Mouse (Mus musculus) midbrain, embryonic 12.5 days (tissue): ENCODE results near the gene Gak. TPM values are rescaled to one million over a fixed set of nuclear protein-coding genes. Genes with fewer than 3 reads are reported as not detected.

Source experiments
- ATAC-seq: fragments of 200-750 bp; cut with Nextera tagmentation; 2 replicates; pipeline ENCODE4 v1.8.0; 2017; ENCODE audit warnings: low read depth, moderate TSS enrichment, moderate library complexity; ENCODE audit not compliant: low FRiP score
- H3K27ac ChIP-seq: fragments of 300-500 bp; sonication (generic); replicated peaks from 2 replicates; pipeline ENCODE4 v1.5.1; 2016; ENCODE audit warnings: mild to moderate bottlenecking
- H3K27me3 ChIP-seq: fragments of 300-500 bp; sonication (generic); 2 replicates; pipeline ENCODE4 v1.6.1; 2016; ENCODE audit warnings: mild to moderate bottlenecking
- H3K36me3 ChIP-seq: fragments of 300-500 bp; sonication (generic); 2 replicates; pipeline ENCODE4 v1.6.1; 2016
- H3K4me1 ChIP-seq: fragments of 300-500 bp; sonication (generic); 2 replicates; pipeline ENCODE4 v1.6.1; 2016
- H3K4me2 ChIP-seq: fragments of 300-500 bp; sonication (generic); replicated peaks from 2 replicates; pipeline ENCODE4 v1.6.1; 2016; ENCODE audit warnings: mild to moderate bottlenecking, moderate library complexity
- H3K4me3 ChIP-seq: fragments of 300-500 bp; sonication (generic); 2 replicates; pipeline ENCODE4 v1.5.1; 2016; ENCODE audit warnings: mild to moderate bottlenecking
- H3K9ac ChIP-seq: fragments of 300-500 bp; sonication (generic); replicated peaks from 2 replicates; pipeline ENCODE4 v1.6.1; 2016; ENCODE audit warnings: mild to moderate bottlenecking, moderate library complexity
- H3K9me3 ChIP-seq: fragments of 300-500 bp; sonication (generic); 2 replicates; pipeline ENCODE4 v1.6.1; 2016; ENCODE audit warnings: mild to moderate bottlenecking
- WGBS: fragments of 180-500 bp; shearing (Covaris S2); methylation state at CpG from one replicate; pipeline ENCODE4 v1.1.7; 2016; 5-methylcytosine and 5-hydroxymethylcytosine counted together
- polyA plus RNA-seq: library from polyadenylated mRNA; unstranded; fragments of >200 nt; fragmentation: Nextera tagmentation; extraction: Ambion mirVana; gene quantifications from 2 replicates; pipeline ENCODE4 v1.2.1, GENCODE M21; 2016

The Gak gene
- polyA plus RNA-seq, 1 experiment from 2014 or later, result 60.5 TPM

- no peak; the same call in 1 of the 2 replicates for ATAC-seq
- WGBS, result 16% methylated on average over 3 of the region's 3 CpGs
These were observed 38.9 kb upstream of the Gak start for GRCm38 (mm10) chr5:108668387-108668932.

GRCm38 (mm10) chr5:108667370-108667769, 37.8 kb upstream of the Gak start:
- WGBS, result 84% methylated on average over 2 of the region's 2 CpGs
- Histone ChIP-seq H3K4me1 (peaks cover 23% of the 10 kb centered on the region), H3K4me2 (no peak overlapping the region), H3K27me3 (peaks cover 5% of the 10 kb centered on the region), H3K9me3 (no peaks in the 10 kb centered on the region), H3K27ac (no peak overlapping the region), H3K36me3 (peaks cover 13% of the 10 kb centered on the region), H3K9ac (no peak overlapping the region), H3K4me3 (no peak overlapping the region)
- ATAC-seq, result no peak

More at GRCm38 (mm10) chr5:108668387-108668932, 38.9 kb upstream of the Gak start:
- H3K9me3 ChIP-seq, result no peaks in the 10 kb centered on the region
- H3K27ac ChIP-seq, result 0 out of 2 replicates have a peak overlapping the region, but pooled peaks have one; percentile 85
- H3K27me3 ChIP-seq, result no peaks in the 10 kb centered on the region; the same call in 1 of the 2 replicates
- peak overlapping the region; percentile 54 for H3K4me3 ChIP-seq
- peaks cover 23% of the 10 kb centered on the region for H3K4me1 ChIP-seq
- peak overlapping the region; percentile 69 for H3K4me2 ChIP-seq
- peaks cover 14% of the 10 kb centered on the region for H3K36me3 ChIP-seq
- H3K9ac ChIP-seq, result peak overlapping the region; percentile 74

- H3K4me2 ChIP-seq, result no peak overlapping the region
- peaks cover 16% of the 10 kb centered on the region for H3K4me1 ChIP-seq
- ATAC-seq, result no peak
- peaks cover 5% of the 10 kb centered on the region for H3K27me3 ChIP-seq
- no peak overlapping the region for H3K27ac ChIP-seq
- H3K9me3 ChIP-seq, result no peaks in the 10 kb centered on the region
- H3K36me3 ChIP-seq, result no peaks in the 10 kb centered on the region
- no peak overlapping the region for H3K4me3 ChIP-seq
- 51% methylated on average over 3 of the region's 3 CpGs for WGBS
- no peak overlapping the region for H3K9ac ChIP-seq
These were observed 35.5 kb upstream of the Gak start for GRCm38 (mm10) chr5:108665066-108665465.

- Histone ChIP-seq H3K4me3 (no peak overlapping the region), H3K4me2 (no peak overlapping the region), H3K36me3 (peaks cover 4% of the 10 kb centered on the region; the same call in 1 of the 2 replicates), H3K27ac (no peak overlapping the region), H3K9ac (no peak overlapping the region), H3K27me3 (peaks cover 5% of the 10 kb centered on the region), H3K4me1 (peaks cover 21% of the 10 kb centered on the region), H3K9me3 (no peaks in the 10 kb centered on the region)
- no peak for ATAC-seq
- 85% methylated on average over 4 of the region's 4 CpGs for WGBS
These were observed 33.2 kb upstream of the Gak start for GRCm38 (mm10) chr5:108662772-108663171.

- Histone ChIP-seq H3K9me3 (no peaks in the 10 kb centered on the region), H3K9ac (peak overlapping the region; percentile 91), H3K27ac (no peak overlapping the region), H3K36me3 (peaks cover 23% of the 10 kb centered on the region), H3K27me3 (peaks cover 5% of the 10 kb centered on the region; the same call in 1 of the 2 replicates), H3K4me3 (peak overlapping the region; percentile 85), H3K4me1 (peaks cover 21% of the 10 kb centered on the region), H3K4me2 (peak overlapping the region; percentile 90)
- peak; percentile 99 for ATAC-seq
- WGBS, result 14% methylated on average over 33 of the region's 36 CpGs
These were observed 31.2 kb upstream of the Gak start for GRCm38 (mm10) chr5:108660632-108661268.

GRCm38 (mm10) chr5:108659698-108660631, 30.4 kb upstream of the Gak start, which contains the start of gene Idua:
Gene Idua, plus strand, starts transcription at chr5:108660331.
- Histone ChIP-seq H3K4me2 (peak within 1 kb of the TSS; percentile 90), H3K36me3 (peaks cover 31% of the 10 kb centered on the region), H3K9me3 (no peaks in the 10 kb centered on the region), H3K4me3 (peak within 1 kb of the TSS; percentile 85), H3K4me1 (peaks cover 21% of the 10 kb centered on the region), H3K27me3 (peaks cover 5% of the 10 kb centered on the region; the same call in 1 of the 2 replicates), H3K9ac (peak within 1 kb of the TSS; percentile 91), H3K27ac (no peak within 1 kb of the TSS)
- 9% methylated on average over 24 of the region's 24 CpGs for WGBS
- no peak; the same call in none of the 2 replicates for ATAC-seq

- Histone ChIP-seq H3K9me3 (no peaks in the 10 kb centered on the region), H3K4me2 (no peak overlapping the region; the same call in 1 of the 2 replicates), H3K9ac (no peak overlapping the region), H3K36me3 (peaks cover 44% of the 10 kb centered on the region), H3K4me3 (no peak overlapping the region), H3K4me1 (peaks cover 21% of the 10 kb centered on the region), H3K27ac (no peak overlapping the region), H3K27me3 (peaks cover 5% of the 10 kb centered on the region; the same call in 1 of the 2 replicates)
- 75% methylated on average over 1 of the region's 1 CpGs for WGBS
- ATAC-seq, result no peak
These were observed 29.1 kb upstream of the Gak start for GRCm38 (mm10) chr5:108658611-108659010.

GRCm38 (mm10) chr5:108657406-108657805, 27.9 kb upstream of the Gak start:
- no peak overlapping the region for H3K9ac ChIP-seq
- peaks cover 21% of the 10 kb centered on the region for H3K4me1 ChIP-seq
- H3K36me3 ChIP-seq, result peaks cover 56% of the 10 kb centered on the region
- H3K27ac ChIP-seq, result 0 out of 2 replicates have a peak overlapping the region, but pooled peaks have one; percentile 7
- H3K27me3 ChIP-seq, result no peaks in the 10 kb centered on the region
- H3K4me3 ChIP-seq, result no peak overlapping the region
- no peaks in the 10 kb centered on the region for H3K9me3 ChIP-seq
- ATAC-seq, result no peak
- H3K4me2 ChIP-seq, result no peak overlapping the region
- 77% methylated on average over 5 of the region's 5 CpGs for WGBS

- ATAC-seq, result no peak
- Histone ChIP-seq H3K9me3 (no peaks in the 10 kb centered on the region), H3K27me3 (no peaks in the 10 kb centered on the region), H3K4me1 (peaks cover 21% of the 10 kb centered on the region), H3K36me3 (peaks cover 61% of the 10 kb centered on the region), H3K27ac (no peak overlapping the region), H3K9ac (no peak overlapping the region), H3K4me3 (no peak overlapping the region), H3K4me2 (no peak overlapping the region)
- 91% methylated on average over 15 of the region's 15 CpGs for WGBS
These were observed 26.5 kb upstream of the Gak start for GRCm38 (mm10) chr5:108655891-108656650.

GRCm38 (mm10) chr5:108655381-108655780, 25.8 kb upstream of the Gak start:
- Histone ChIP-seq H3K4me1 (peaks cover 21% of the 10 kb centered on the region), H3K27me3 (no peaks in the 10 kb centered on the region), H3K4me2 (no peak overlapping the region), H3K9ac (no peak overlapping the region), H3K36me3 (peaks cover 65% of the 10 kb centered on the region), H3K9me3 (no peaks in the 10 kb centered on the region), H3K4me3 (no peak overlapping the region), H3K27ac (no peak overlapping the region)
- no peak for ATAC-seq
- WGBS, result 96% methylated on average over 9 of the region's 9 CpGs

- H3K27me3 ChIP-seq, result no peaks in the 10 kb centered on the region
- H3K36me3 ChIP-seq, result peaks cover 72% of the 10 kb centered on the region
- no peaks in the 10 kb centered on the region for H3K9me3 ChIP-seq
- no peak for ATAC-seq
- WGBS, result 92% methylated on average over 10 of the region's 10 CpGs
- H3K27ac ChIP-seq, result no peak overlapping the region
- H3K4me2 ChIP-seq, result no peak overlapping the region
- no peak overlapping the region for H3K9ac ChIP-seq
- H3K4me3 ChIP-seq, result no peak overlapping the region
- H3K4me1 ChIP-seq, result peaks cover 14% of the 10 kb centered on the region
These were observed 25.0 kb upstream of the Gak start for GRCm38 (mm10) chr5:108654444-108654990.
